Mouse (Mus musculus): ENCODE measurements around the gene Ube2j2. TPM values are rescaled to one million over a fixed set of nuclear protein-coding genes. Genes with fewer than 3 reads are reported as not detected.

Gene Ube2j2
- total and polyA plus RNA-seq, 3 experiments: 121 to 172 TPM; not detected in 1

DNA sequence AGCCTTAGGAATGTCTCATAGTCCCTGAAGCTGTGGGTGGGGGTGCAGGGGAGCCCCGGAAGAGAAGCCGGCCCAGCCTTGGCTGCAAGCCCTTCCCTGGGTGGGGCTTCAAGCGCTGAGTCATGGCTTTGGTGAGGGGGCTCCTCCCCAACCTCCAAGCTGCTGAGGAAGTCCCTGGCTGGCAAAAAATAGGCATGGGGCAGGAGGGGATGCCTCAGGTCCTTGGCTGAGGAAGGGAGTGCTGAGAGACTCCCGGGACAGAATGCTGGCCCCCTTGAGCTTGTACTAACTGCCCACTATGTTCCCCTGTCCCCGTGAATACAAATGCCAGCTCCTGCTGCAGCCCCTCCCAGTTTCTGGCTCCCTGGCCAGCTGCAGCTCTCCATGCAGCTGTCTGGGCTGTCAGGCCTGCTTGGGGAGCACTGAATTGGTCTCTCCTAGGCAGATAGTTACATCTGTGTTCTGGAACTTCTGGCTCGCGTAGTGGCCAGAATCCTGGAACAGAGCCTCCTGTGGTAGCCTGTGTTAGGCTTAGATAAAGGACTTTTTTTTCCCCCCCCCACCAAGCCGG is 49.2 kb upstream of the Ube2j2 start:
- Histone ChIP-seq H3K9me3 (replicated peaks; ENCODE audit: insufficient read depth, low read length) (no peaks in the 10 kb centered on the region), H3K4me3 (ENCODE audit: control insufficient read depth in 1 of 2, insufficient read depth in 1 of 2, low read depth in 2 of 2, low read length in 2 of 2) (peak overlapping the region; percentile 20 to 88), H3K27me3 (ENCODE audit: control insufficient read depth in 1 of 2, insufficient read depth in 2 of 2, low read length in 2 of 2) (no peaks in the 10 kb centered on the region), H3K36me3 (ENCODE audit: control insufficient read depth in 1 of 2, insufficient read depth in 2 of 2, low read length in 2 of 2) (peaks cover 0 to 4% of the 10 kb centered on the region in 2 experiments; a peak in 3 of 4 replicates), H3K27ac (ENCODE audit: control insufficient read depth, low read depth, low read length) (peak overlapping the region; percentile 75), H3K79me2 (ENCODE audit: control insufficient read depth, insufficient read depth, low read length, poor library complexity) (peaks cover 50% of the 10 kb centered on the region), H3K4me1 (ENCODE audit: control insufficient read depth in 1 of 2, insufficient read depth in 2 of 2, low read length in 2 of 2) (peaks cover 5 to 17% of the 10 kb centered on the region in 2 experiments; a peak in 3 of 4 replicates), H3K9ac (ENCODE audit: control insufficient read depth, low read depth, low read length, poor library complexity, severe bottlenecking) (peak overlapping the region; percentile 89)
- TF ChIP-seq KAT2A (conservative IDR thresholded peaks at IDR 0.05; ENCODE audit: low read depth, low read length): no peak
- TF ChIP-seq RAD21 (IDR thresholded peaks at IDR 0.05; ENCODE audit: low read depth, low read length): no peak
- no peak for TF ChIP-seq SMC3 (IDR thresholded peaks at IDR 0.05; ENCODE audit: low read depth, low read length)
- TF ChIP-seq CHD1 (IDR thresholded peaks at IDR 0.05; ENCODE audit: low read depth, low read length): no peak
- TF ChIP-seq GABPA (IDR thresholded peaks at IDR 0.05; ENCODE audit: low read depth, low read length): peak; percentile 65; the same call in 1 of the 2 replicates
- TF ChIP-seq MAFK (IDR thresholded peaks at IDR 0.05; ENCODE audit: borderline replicate concordance, low read depth, low read length): peak; percentile 75
- TF ChIP-seq MYC (IDR thresholded peaks at IDR 0.05; ENCODE audit: low read depth, low read length): peak; percentile 62; the same call in 1 of the 2 replicates
- no peak for TF ChIP-seq CTCF (IDR thresholded peaks at IDR 0.05 in 2 of 3, conservative IDR thresholded peaks at IDR 0.05 in 1 of 3; ENCODE audit: control insufficient read depth in 1 of 3, insufficient read depth in 1 of 3, low read depth in 2 of 3, low read length in 3 of 3, poor library complexity in 1 of 3, severe bottlenecking in 1 of 3)
- TF ChIP-seq HCFC1 (IDR thresholded peaks at IDR 0.05; ENCODE audit: low read depth, low read length): peak; percentile 75
- TF ChIP-seq CHD2 (IDR thresholded peaks at IDR 0.05; ENCODE audit: low read length): no peak
- TF ChIP-seq SIN3A (IDR thresholded peaks at IDR 0.05; ENCODE audit: low read length): peak; percentile 86
- peak; percentile 71 for TF ChIP-seq MXI1 (IDR thresholded peaks at IDR 0.05; ENCODE audit: low read depth, low read length)
- no peak for TF ChIP-seq POLR2AphosphoS2 (IDR thresholded peaks at IDR 0.05; ENCODE audit: low read length)
- TF ChIP-seq USF1 (IDR thresholded peaks at IDR 0.05; ENCODE audit: low read depth, low read length): no peak
- TF ChIP-seq MEF2A (IDR thresholded peaks at IDR 0.05; ENCODE audit: extremely low read depth, insufficient replicate concordance, low read depth, low read length, poor library complexity, severe bottlenecking): no peak
- no peak for TF ChIP-seq ZMIZ1 (IDR thresholded peaks at IDR 0.05; ENCODE audit: low read depth, low read length)
- TF ChIP-seq ELF1 (IDR thresholded peaks at IDR 0.05; ENCODE audit: low read depth, low read length): peak; percentile 81
- no peak for TF ChIP-seq JUND (IDR thresholded peaks at IDR 0.05; ENCODE audit: low read depth, low read length)
- no peak for TF ChIP-seq POLR2AphosphoS5 (IDR thresholded peaks at IDR 0.05; ENCODE audit: borderline replicate concordance, low read depth, low read length)
- no peak for TF ChIP-seq RCOR1 (IDR thresholded peaks at IDR 0.05; ENCODE audit: low read depth, low read length)
- no peak for TF ChIP-seq ZNF384 (IDR thresholded peaks at IDR 0.05; ENCODE audit: low read depth, low read length)
- no peak for TF ChIP-seq GATA1 (IDR thresholded peaks at IDR 0.05; ENCODE audit: low read depth, low read length)
- peak; percentile 35; the same call in 1 of the 2 replicates for TF ChIP-seq MAX (IDR thresholded peaks at IDR 0.05; ENCODE audit: low read length)
- peak; percentile 65 for TF ChIP-seq ETS1 (IDR thresholded peaks at IDR 0.05; ENCODE audit: low read depth, low read length)
- TF ChIP-seq TCF12 (IDR thresholded peaks at IDR 0.05; ENCODE audit: low read depth, low read length): no peak; the same call in 1 of the 2 replicates
- TF ChIP-seq E2F4 (IDR thresholded peaks at IDR 0.05; ENCODE audit: borderline replicate concordance, low read depth, low read length): no peak
- no peak for TF ChIP-seq ZKSCAN1 (IDR thresholded peaks at IDR 0.05; ENCODE audit: low read depth, low read length)
- peak; percentile 8 to 48; a peak in 1 of 4 replicates for TF ChIP-seq EP300 (IDR thresholded peaks at IDR 0.05; ENCODE audit: low read depth in 1 of 2, low read length in 2 of 2)
- no peak for TF ChIP-seq NELFE (IDR thresholded peaks at IDR 0.05; ENCODE audit: low read depth, low read length)
- TF ChIP-seq BHLHE40 (IDR thresholded peaks at IDR 0.05; ENCODE audit: borderline replicate concordance, low read depth, low read length): no peak
- 0 out of 2 replicates have a peak, but pooled peaks have one; percentile 21 for TF ChIP-seq NRF1 (IDR thresholded peaks at IDR 0.05; ENCODE audit: insufficient read depth, low read depth, low read length, poor library complexity, severe bottlenecking)
- TF ChIP-seq USF2 (IDR thresholded peaks at IDR 0.05; ENCODE audit: borderline replicate concordance in 1 of 2, insufficient read depth in 1 of 2, low read depth in 1 of 2, low read length in 2 of 2): no peak
- TF ChIP-seq TAL1 (IDR thresholded peaks at IDR 0.05; ENCODE audit: low read length): peak; percentile 44
- TF ChIP-seq MAZ (IDR thresholded peaks at IDR 0.05; ENCODE audit: low read depth, low read length): 0 out of 2 replicates have a peak, but pooled peaks have one; percentile 73
- peak; percentile 93 for DNase-seq (ENCODE audit: low read depth, low spot score)

All from MEL (cell line).